Mouse (Mus musculus): ENCODE data around the gene Tbck. TPM values are rescaled to one million over a fixed set of nuclear protein-coding genes. Genes with fewer than 3 reads are reported as not detected.

Gene Tbck
- polyA plus RNA-seq, 1 experiment: 10.4 TPM

DNA sequence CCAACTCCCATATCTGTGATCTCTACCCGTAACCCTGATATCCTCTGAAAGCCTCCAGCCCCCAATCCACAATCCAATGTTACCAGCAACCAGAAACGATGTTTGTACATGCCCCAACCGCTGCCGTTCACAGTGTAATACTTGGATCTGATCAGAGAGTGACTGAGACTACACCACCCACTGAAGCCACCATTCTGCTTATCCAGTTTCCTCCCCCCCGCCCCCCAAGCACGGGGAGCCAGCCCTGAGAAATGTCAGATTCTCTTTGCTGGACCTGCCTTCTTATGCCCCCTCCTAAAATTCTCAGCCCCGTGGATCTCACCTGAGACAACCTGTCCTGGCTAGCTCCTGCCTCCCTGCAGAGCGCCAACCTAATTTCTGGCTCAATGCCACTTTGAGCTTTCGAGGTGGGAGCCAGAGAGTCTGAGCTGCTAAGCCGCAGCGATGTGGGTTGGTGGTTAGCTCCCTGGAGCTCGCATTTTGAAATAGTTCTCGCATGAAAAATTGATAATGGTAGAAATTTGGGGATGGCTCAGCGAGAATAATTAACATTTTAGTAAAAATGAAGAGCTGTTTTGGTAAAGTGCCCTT is 180.5 kb downstream of the Tbck start:
- peak in 1 of 2 experiments; percentile 22 for DNase-seq (ENCODE audit: extremely low spot score in 1 of 2, low spot score in 1 of 2)

DNA sequence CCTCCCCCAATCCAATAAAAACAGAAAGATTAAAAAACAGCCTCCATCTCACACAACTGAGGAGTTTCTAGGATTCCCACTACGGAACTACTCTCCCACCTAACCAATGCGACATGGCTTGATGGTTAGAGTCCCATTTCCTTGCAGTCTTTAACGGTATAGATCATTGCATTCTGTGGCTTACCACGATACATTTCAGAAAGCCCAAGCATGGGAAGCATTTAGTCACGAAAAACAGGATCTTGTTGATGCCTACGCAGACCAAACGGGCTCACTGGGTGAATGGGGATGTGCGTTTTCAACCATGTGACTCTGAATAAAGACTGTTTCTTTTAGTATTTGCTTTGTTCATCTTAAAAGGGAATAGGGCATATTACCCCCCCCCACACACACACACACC is 181.0 kb downstream of the Tbck start:
- DNase-seq (ENCODE audit: extremely low spot score in 1 of 2, low spot score in 1 of 2): no peak

DNA sequence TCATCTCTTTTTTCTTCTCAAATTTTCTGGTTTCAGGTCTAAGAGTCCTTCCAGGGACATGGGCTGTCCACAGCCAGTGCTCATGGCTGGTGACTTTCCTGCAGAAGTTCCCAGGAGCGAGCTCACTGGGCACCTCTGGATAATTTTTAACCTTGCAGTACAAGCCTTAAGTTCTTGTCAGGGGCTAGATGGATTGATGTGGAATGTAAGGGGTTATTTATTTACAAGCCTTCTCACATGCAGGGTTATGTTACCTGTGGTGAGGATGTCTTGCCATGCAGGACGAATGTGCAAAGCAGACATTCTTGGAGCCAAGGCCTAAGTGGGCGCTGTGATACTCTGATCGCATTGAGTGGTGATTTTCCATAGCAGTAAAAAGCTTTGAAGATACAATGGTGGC is 181.7 kb downstream of the Tbck start:
- no peak for DNase-seq (ENCODE audit: extremely low spot score in 1 of 2, low spot score in 1 of 2)

DNA sequence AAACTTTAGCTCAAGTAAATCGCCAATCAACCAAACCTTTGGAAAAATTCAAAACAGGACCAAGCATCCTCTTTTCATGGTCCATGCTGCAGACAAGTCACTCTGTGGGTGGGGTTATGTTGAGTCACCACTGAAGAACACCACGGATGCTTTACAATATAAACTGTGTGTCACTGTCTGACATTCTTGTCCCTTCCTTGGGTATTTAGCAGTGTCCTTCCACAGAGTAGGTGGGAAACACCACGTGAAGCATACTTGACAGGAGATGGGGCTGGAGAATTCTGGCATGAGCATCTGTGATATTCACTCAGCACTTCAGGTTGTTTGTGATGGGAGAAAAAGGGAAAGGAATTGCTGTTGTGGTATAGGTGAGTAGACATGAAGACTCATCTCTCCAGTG is 183.0 kb downstream of the Tbck start:
- no peak for DNase-seq (ENCODE audit: extremely low spot score in 1 of 2, low spot score in 1 of 2)

DNA sequence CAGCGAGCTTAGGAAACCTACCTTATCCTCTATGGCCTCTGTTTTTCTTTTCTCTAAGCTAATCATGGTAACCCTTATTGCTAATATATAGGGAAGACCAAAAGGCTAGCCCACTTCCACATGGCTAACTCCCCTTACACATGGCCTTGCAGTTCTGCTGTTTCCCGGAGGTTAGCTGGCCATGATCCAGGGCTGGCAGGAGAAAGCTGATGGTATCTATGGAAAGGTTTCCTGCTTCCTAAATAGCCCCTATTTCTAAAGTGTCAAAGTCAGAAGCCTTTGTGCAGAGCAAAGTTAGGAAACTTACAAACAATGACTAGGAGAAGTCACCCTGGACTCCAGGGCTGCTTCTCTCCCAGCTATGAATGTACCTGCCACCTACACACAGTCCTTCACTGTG is 184.9 kb downstream of the Tbck start:
- no peak for DNase-seq (ENCODE audit: extremely low spot score in 1 of 2, low spot score in 1 of 2)

DNA sequence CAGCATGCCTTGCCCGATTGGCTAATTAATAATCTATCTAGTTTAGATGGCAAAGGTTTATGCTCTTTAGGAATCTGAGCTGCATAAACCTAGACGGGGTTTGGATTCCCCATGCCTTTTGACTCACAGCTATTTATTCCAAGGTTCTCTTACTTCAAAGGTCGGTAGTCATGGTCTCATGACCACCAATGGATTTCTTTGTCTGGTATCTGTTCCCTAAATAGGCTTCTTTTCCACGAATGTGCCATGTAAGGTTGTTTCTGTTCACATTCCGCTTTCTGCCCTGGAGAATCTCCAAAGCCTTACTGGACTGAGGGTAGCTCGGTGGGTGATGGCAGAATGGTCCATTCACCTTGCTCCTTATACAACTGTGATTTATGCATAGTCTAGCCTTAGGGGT is 186.1 kb downstream of the Tbck start:
- no peak for DNase-seq (ENCODE audit: extremely low spot score in 1 of 2, low spot score in 1 of 2)

DNA sequence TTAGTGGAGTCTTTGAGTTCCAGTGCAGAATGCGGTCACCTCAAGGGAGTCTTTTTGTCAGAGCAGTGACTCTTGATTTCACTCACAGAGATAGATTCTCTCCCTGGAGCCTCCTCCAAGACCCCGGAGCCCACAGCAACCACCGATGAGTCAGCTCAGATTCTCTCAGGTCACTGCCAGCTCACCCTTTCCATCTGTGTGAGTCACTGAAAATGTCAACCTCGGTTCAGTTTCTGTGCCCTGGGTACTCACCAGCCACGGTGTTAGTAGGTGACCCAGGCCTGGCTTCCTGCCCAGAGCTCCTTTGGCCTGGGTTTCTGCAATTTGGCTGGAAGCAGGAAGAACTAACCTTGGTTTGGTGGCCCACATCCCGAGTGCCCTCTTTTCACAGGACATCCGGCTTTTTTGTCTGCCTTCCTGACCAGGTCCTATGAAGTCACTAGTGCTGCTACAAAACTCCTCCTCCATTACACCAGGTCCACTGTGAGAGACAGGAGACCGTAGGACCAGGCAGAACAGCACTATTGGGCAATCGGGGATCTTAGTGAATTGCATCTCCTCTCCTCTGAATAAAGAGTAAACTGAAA is 187.5 kb downstream of the Tbck start:
- no peak for DNase-seq (ENCODE audit: extremely low spot score in 1 of 2, low spot score in 1 of 2)

DNA sequence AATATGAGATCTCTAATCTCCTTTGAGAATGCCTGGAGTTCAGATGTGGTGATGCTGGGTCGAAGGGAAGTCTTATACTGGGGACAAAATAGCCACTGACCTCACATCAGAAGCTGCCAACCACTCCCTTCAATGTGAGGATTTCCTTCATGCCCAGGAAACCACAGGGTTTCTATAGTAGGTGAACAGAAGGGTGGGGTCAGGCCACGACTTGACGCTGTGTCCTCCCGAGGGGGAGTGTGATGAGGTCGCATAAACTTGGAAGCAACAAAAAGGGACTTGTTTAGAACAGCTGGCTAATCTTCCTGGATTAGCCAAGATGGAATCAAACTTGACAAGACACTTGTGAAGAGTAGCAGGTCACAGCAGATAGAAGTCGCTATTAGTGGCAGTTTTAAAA is 189.3 kb downstream of the Tbck start:
- no peak for DNase-seq (ENCODE audit: extremely low spot score in 1 of 2, low spot score in 1 of 2)

DNA sequence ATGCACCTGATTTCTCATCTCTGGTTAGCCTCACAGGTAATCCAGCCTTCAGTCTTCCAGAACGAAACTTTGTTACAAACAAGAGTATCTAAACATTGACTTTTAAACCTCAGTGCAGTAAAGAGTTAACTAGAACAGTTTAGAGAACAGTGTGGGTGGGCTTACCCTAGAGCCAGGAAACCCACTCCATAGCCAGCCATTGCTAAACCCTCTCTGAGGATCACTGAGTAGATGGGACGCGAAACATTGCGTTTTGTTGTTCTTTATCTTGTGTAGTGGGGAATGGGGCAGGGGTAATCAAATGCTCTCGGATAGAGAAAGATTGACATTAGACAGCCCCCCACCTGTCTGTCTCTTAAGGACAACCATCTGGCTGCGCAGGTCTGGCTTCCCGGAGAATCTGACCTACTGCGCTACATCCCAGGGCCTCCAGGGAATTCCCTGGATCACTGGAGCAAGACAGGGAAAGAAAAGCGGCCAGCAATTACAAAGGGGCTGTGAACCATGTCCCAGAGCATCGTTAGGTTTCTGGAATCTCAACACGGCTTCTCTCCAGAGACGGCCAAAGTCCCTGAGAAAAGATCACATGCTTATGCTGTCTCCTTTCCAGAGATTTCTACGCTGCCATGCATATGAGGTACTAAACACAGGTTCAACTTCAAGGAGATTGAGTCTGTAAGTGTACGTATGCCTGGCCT is 192.2 kb downstream of the Tbck start:
- no peak for DNase-seq (ENCODE audit: extremely low spot score in 1 of 2, low spot score in 1 of 2)

DNA sequence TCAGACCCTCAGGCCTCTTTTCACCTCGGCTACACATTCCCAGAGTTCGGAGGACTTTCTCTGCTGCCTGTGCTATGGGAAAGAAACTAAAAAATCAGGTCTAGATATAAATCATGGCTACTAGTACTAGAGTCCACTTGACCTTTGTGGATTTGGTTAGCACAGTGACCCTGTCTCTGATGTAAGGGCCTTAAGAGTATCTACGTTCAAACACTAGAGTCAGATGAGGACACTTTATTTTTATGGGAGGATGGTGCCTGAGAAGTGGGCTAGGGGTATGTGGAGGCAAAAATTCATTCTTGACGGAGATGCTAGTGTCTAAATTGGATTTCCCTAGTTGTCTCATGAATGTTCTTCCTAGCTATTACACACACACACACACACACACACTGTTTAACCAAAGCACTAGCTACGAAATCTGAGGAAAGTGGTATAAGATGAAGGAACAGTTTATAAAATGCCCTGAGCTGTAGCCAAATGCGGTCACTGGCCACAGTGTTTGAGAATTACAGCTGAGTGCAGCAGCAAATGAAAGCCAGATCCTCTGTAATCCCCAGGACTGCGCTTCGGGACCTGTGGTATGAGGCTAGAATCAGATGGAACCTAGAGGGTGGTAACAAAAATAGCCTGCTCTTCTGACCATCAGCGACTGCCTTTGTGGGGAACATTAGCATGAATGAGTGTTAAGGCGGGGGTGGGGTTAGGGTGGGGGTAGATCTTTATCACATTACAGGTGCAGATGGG is 193.2 kb downstream of the Tbck start:
- no peak for DNase-seq (ENCODE audit: extremely low spot score in 1 of 2, low spot score in 1 of 2)

DNA sequence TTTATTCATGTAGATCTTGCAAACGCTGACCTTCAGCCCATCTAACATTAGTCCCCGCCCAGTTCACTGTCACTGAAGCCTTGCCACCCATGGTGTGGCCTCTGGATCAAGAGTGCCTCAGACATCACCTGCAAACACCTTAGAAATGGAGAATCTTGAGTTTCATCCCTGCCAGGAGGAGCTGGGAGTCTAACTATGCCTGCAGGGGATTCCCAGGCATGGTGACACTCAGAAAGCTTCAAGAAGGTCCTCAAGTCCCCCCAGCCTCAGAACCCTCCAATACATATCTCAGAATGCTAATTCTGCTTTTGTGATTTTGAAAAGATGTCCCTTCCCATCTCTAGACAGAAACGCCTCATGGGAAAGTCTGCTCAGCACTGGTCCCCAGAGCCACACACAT is 196.4 kb downstream of the Tbck start:
- no peak for DNase-seq (ENCODE audit: extremely low spot score in 1 of 2, low spot score in 1 of 2)

DNA sequence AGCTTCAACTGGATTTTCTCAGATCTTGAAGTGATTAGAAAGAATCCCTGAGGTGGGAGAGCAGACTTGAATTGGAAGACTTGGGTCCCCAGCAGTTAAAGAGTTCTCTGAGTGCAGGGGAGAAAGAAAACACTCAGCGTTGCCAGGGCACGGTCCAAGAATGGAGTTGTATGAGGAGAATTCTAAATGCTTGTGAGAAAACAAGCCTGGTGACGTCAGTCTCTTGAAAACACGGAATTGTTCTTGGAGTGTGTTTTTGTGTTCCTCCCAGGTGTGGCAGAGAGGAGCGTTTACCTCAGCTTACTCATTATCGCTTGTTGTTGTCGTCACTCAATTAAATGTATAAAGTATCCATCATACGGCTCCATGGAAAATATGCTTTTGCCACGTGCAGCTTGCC is 196.9 kb downstream of the Tbck start:
- DNase-seq (ENCODE audit: extremely low spot score in 1 of 2, low spot score in 1 of 2): no peak

DNA sequence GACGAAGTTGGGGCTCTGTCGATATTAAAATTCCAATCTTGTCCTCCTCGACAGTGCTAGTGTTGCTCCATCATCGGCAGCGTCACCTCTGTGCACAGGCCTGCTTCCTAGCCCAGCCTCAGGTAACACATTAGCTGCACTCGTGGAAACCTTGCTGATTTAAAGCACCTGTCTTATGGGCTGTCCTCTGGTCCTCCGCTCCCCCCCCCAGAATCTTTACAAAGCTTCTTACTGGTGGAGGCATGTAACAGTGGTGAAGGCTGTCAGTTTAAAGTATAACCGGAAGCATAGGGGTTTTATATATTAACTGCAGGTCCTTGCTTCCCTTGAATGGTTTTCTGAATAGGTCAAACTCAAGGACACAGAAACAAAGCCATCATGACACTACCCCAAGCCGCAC is 199.3 kb downstream of the Tbck start:
- no peak for DNase-seq (ENCODE audit: extremely low spot score in 1 of 2, low spot score in 1 of 2)

DNA sequence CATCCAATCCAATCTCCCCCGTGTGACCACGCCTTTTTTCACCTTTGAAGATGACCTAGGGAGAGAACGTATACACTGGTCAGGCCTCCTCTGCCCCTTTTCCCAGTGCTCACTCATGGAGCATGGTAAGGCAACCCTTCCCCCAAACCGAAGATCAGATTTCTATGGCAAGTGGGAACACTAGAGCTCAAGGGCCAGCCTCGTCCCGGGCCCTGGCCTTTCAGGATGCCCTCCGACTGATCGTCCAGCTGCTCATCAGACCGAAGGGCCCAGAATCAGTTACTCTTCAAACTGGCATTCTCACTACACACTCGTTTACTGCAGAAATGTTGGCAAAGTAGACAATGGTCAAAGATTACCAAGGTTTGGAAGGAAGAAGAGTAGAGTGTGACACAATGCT is 200.5 kb downstream of the Tbck start:
- DNase-seq (ENCODE audit: extremely low spot score in 1 of 2, low spot score in 1 of 2): no peak

DNA sequence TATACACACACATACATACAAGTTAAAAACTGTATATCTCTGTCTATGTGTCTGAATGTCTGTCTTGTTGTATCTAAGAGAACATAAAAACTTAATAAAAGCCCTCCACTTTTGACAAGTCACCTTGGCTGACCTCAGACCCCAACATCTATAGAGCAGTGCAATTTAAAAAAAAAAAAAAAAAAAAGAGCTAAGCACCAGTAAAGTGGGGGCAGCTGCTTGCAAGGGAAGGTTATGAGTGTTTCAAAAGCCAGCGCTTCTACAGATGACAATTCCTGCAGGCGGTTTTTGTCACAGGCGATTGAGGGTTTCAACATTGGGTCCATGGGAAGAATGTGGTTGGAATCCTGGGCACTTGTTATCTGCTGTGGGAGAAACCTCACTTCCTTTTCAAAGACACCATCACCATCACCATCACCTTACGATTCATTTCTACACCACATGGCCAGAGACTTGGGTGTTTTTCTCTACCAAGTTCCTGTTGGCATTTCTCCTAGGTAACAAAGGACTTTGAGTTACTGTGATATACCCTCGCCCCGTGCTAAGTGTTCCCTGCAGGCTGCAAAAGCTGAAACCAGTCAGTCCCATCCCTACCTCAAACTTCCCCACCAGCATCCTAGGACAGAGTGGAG is 202.6 kb downstream of the Tbck start:
- no peak for DNase-seq (ENCODE audit: extremely low spot score in 1 of 2, low spot score in 1 of 2)

DNA sequence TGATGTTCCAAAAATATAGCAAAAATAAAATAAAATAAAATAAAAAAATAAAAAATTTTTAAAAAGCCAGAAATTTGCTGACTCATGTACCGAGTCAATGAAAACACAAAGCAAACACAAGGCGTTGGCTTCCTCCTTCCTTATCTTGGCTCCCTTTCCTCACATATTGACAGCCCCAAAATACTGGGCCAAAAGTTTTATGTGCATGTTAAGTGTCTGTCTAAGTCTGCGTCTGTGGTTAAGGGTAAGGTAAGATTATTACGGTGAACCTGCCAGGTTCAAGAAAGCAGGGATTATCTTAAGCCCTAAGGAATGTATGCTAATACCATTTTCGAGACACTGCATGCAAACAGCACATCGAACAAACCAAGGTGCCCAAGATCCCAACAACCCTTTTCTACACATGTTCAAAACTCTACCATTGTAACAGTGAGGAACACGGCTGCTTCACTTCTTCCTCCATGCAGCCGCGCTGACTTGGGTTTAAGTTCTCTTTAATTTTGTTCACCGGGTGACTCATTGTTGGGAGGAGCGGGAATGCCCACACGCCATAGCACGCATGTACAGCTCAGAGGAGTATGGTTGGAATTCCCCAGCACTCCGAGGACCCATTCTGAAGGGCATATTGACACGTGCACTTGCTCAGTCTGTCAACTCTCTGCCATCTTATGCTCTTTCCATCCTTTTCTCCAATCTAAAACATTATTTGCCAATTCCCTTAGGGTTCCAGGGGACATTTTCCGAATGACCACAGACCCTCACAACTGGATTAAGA is 203.3 kb downstream of the Tbck start:
- DNase-seq (ENCODE audit: extremely low spot score in 1 of 2, low spot score in 1 of 2): no peak

Measured in frontal cortex, adult 2 months (tissue).